Mouse (Mus musculus): ENCODE measurements around the gene Fcgr3. TPM values are rescaled to one million over a fixed set of nuclear protein-coding genes. Genes with fewer than 3 reads are reported as not detected.
"Not testable (repeated sequence)": the region's sequence is repeated elsewhere in the genome, so short reads cannot be mapped to it uniquely, and the experiment has no call there.

Gene Fcgr3
- polyA plus RNA-seq, 1 experiment from 2014 or later, result 13.9 TPM

DNA sequence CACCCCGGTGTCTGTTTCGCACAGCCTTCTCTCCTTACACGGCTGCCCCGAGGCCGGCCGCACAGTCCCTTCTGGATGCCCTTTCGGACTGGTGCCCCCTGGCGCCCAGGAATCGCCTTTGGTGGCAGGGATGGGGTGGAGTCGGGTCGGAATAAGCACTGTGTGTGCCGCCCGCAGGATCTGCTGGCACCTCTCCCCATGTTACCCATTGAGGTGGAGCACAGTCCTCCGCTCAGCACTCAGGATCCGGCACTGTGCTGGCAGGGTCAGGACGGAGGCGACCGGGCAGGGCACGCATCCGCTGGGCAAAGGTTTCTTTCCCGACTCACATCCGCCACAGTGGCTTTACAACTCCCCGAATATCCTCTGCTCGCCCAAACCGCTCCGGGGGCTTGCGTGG is 13.2 kb upstream of the Fcgr3 start:
- not testable (repeated sequence) for H3K9me3 ChIP-seq (ENCODE audit: control insufficient read depth); H3K4me1 ChIP-seq (replicated peaks; ENCODE audit: control insufficient read depth, insufficient read depth, low read length); H3K27ac ChIP-seq (ENCODE audit: low read depth, low read length); H3K9ac ChIP-seq (ENCODE audit: low read depth, low read length); H3K4me3 ChIP-seq (ENCODE audit: low read depth, low read length); H3K36me3 ChIP-seq (ENCODE audit: control insufficient read depth, insufficient read depth)
- TF ChIP-seq CTCF (IDR thresholded peaks at IDR 0.05; ENCODE audit: low read depth), result 0 out of 2 replicates have a peak, but pooled peaks have one; percentile 6
- peak; percentile 13 for ATAC-seq
- H3K27me3 ChIP-seq (replicated peaks; ENCODE audit: control insufficient read depth, insufficient read depth, low read length), result peaks cover 13% of the 10 kb centered on the region; the same call in 1 of the 2 replicates
- WGBS, result under 1% methylated on average over 15 of the region's 27 CpGs
- H3K4me2 ChIP-seq (replicated peaks; ENCODE audit: low read depth), result peak overlapping the region; percentile 45; the same call in 1 of the 2 replicates

DNA sequence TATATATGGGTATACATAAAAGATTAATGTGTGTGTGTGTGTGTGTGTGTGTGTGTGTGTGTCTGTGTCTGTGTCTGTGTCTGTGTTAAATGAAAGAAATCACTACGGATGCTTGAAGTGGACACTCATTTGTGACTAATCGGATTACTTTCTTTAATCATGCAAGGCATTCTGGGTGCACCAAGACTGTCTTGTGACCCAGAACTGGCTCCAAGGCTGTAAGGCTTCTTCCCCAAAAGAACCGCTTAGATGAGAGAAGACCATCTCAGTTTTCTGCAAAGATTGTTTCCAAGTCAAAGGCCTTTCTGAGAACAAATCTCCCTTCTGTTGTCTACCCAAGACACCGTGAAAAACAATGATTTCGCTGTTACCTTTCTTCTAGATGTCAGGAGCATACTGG is 12.5 kb upstream of the Fcgr3 start:
- H3K27ac ChIP-seq (ENCODE audit: low read depth, low read length); H3K9me3 ChIP-seq (ENCODE audit: control insufficient read depth); H3K4me3 ChIP-seq (ENCODE audit: low read depth, low read length); H3K36me3 ChIP-seq (ENCODE audit: control insufficient read depth, insufficient read depth); H3K4me2 ChIP-seq (replicated peaks; ENCODE audit: low read depth); H3K9ac ChIP-seq (ENCODE audit: low read depth, low read length); ATAC-seq; H3K4me1 ChIP-seq (replicated peaks; ENCODE audit: control insufficient read depth, insufficient read depth, low read length): not testable (repeated sequence)
- WGBS, result 42% methylated on average over 5 of the region's 5 CpGs
- H3K27me3 ChIP-seq (replicated peaks; ENCODE audit: control insufficient read depth, insufficient read depth, low read length), result peaks cover 13% of the 10 kb centered on the region; the same call in 1 of the 2 replicates

DNA sequence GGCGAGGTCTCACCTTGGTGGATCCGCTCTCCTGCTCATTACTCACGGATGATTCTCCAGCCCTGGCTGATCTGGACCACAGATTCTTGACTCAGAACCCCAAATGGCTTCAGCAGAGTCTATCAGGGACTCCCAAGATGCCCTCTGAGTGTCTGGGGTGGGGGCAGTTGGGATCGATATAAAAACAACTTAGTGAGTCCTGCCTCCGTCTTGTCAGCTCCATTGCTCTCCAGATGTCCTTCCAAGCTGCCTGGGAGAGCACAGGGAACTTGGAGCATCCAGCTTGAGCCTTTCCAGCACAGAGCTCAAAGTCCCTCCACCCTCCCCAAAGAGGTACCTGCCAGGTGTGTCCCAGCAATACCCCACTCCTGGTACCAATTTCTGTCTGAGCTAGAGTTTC is 11.4 kb upstream of the Fcgr3 start:
- not testable (repeated sequence) for H3K4me1 ChIP-seq (replicated peaks; ENCODE audit: control insufficient read depth, insufficient read depth, low read length); H3K9ac ChIP-seq (ENCODE audit: low read depth, low read length); H3K36me3 ChIP-seq (ENCODE audit: control insufficient read depth, insufficient read depth); H3K4me2 ChIP-seq (replicated peaks; ENCODE audit: low read depth); H3K4me3 ChIP-seq (ENCODE audit: low read depth, low read length); H3K9me3 ChIP-seq (ENCODE audit: control insufficient read depth); ATAC-seq; H3K27ac ChIP-seq (ENCODE audit: low read depth, low read length)
- 74% methylated on average over 3 of the region's 5 CpGs for WGBS
- peaks cover 11% of the 10 kb centered on the region; the same call in 1 of the 2 replicates for H3K27me3 ChIP-seq (replicated peaks; ENCODE audit: control insufficient read depth, insufficient read depth, low read length)

DNA sequence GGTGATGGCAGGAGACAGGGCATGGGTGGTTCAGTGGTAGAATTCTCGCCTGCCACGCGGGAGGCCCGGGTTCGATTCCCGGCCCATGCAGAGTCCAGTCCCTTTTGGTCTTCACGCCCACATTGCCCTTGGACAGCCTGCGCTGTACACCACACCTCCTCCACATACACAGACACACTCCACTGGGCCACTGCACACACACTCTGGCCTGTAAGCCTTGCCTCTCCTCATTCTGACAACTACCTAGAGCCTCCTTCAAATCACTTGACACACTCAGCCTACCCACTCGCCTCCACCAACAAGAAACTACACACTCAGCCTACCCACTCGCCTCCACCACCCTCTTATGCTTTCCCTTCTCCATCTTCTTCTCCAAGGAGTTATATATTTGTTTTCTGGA is 9.5 kb upstream of the Fcgr3 start:
- 25% methylated on average over 4 of the region's 10 CpGs for WGBS
- not testable (repeated sequence) for H3K9me3 ChIP-seq (ENCODE audit: control insufficient read depth); H3K27ac ChIP-seq (ENCODE audit: low read depth, low read length)

DNA sequence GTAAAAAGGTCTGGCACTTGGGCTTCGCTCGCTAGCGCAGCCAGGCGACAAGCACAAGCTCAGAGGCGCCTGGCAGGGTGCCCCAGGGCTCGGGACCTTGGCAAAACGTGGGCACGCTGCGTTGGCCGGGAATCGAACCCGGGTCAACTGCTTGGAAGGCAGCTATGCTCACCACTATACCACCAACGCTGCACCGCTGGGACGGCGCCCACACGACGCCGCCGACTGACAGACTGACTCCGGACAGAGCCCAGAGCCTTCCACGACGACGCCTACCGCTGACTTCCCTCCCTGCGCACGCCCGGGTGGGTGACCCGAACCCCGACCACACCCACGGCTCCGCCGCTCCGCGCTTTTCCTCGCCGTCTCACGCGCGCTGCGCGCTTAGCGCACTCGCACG is 7.5 kb upstream of the Fcgr3 start:
- H3K27me3 ChIP-seq (replicated peaks; ENCODE audit: control insufficient read depth, insufficient read depth, low read length), result peaks cover 18% of the 10 kb centered on the region
- not testable (repeated sequence) for H3K4me3 ChIP-seq (ENCODE audit: low read depth, low read length); H3K9me3 ChIP-seq (ENCODE audit: control insufficient read depth); H3K4me2 ChIP-seq (replicated peaks; ENCODE audit: low read depth); H3K27ac ChIP-seq (ENCODE audit: low read depth, low read length); H3K9ac ChIP-seq (ENCODE audit: low read depth, low read length); H3K4me1 ChIP-seq (replicated peaks; ENCODE audit: control insufficient read depth, insufficient read depth, low read length); H3K36me3 ChIP-seq (ENCODE audit: control insufficient read depth, insufficient read depth)
- ATAC-seq, result peak; percentile 55
- no CpG with 5 or more reads among the region's 45 CpGs for WGBS

More for the DNA sequence above, 9.5 kb upstream of the Fcgr3 start:
- not testable (repeated sequence) for ATAC-seq; H3K4me2 ChIP-seq (replicated peaks; ENCODE audit: low read depth); H3K4me3 ChIP-seq (ENCODE audit: low read depth, low read length); H3K9ac ChIP-seq (ENCODE audit: low read depth, low read length); H3K36me3 ChIP-seq (ENCODE audit: control insufficient read depth, insufficient read depth); H3K4me1 ChIP-seq (replicated peaks; ENCODE audit: control insufficient read depth, insufficient read depth, low read length)
- peaks cover 16% of the 10 kb centered on the region for H3K27me3 ChIP-seq (replicated peaks; ENCODE audit: control insufficient read depth, insufficient read depth, low read length)

DNA sequence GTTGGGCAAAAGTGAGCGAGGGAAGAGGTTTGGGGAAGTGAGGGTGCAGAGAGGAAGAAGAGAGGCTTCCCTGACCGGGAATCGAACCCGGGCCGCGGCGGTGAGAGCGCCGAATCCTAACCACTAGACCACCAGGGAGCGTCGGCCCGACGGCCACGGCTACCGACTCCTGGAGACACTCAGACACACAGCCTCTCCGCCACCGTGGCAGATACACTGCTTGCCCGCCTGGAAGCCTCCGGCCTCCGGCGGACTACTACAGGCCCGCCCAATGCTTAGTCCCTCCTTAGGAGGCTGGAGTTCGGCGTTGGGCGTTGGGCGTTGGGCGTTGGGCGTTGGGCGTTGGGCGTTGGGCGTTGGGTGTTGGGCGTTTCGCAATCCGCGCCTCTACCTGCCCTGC is 7.0 kb upstream of the Fcgr3 start:
- no CpG with 5 or more reads among the region's 35 CpGs for WGBS
- not testable (repeated sequence) for H3K27ac ChIP-seq (ENCODE audit: low read depth, low read length); H3K9me3 ChIP-seq (ENCODE audit: control insufficient read depth); H3K36me3 ChIP-seq (ENCODE audit: control insufficient read depth, insufficient read depth); H3K4me2 ChIP-seq (replicated peaks; ENCODE audit: low read depth); H3K4me1 ChIP-seq (replicated peaks; ENCODE audit: control insufficient read depth, insufficient read depth, low read length); H3K9ac ChIP-seq (ENCODE audit: low read depth, low read length); H3K4me3 ChIP-seq (ENCODE audit: low read depth, low read length)
- peaks cover 18% of the 10 kb centered on the region for H3K27me3 ChIP-seq (replicated peaks; ENCODE audit: control insufficient read depth, insufficient read depth, low read length)
- peak; percentile 63 for ATAC-seq

DNA sequence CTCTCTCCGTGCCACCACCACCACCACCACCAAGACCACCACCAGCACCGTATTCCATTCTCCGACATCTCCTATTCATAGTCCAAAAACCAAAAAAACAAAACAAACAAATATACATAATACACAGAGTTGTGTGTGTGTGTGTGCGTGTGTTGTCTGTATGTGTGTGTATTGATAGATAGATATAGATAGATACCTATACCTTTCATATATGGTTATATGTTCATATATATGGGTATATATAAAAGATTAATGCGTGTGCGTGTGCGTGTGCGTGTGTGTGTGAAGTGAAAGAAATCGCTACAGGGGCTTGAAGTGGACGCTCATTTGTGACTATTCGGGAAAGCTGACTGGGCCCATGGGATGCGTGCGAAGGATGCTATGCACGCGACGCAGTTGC is 6.1 kb upstream of the Fcgr3 start:
- ATAC-seq; H3K4me2 ChIP-seq (replicated peaks; ENCODE audit: low read depth); H3K36me3 ChIP-seq (ENCODE audit: control insufficient read depth, insufficient read depth); H3K9ac ChIP-seq (ENCODE audit: low read depth, low read length); H3K9me3 ChIP-seq (ENCODE audit: control insufficient read depth); H3K4me1 ChIP-seq (replicated peaks; ENCODE audit: control insufficient read depth, insufficient read depth, low read length); H3K4me3 ChIP-seq (ENCODE audit: low read depth, low read length); H3K27ac ChIP-seq (ENCODE audit: low read depth, low read length): not testable (repeated sequence)
- WGBS, result 22% methylated on average over 11 of the region's 16 CpGs
- peaks cover 18% of the 10 kb centered on the region for H3K27me3 ChIP-seq (replicated peaks; ENCODE audit: control insufficient read depth, insufficient read depth, low read length)

DNA sequence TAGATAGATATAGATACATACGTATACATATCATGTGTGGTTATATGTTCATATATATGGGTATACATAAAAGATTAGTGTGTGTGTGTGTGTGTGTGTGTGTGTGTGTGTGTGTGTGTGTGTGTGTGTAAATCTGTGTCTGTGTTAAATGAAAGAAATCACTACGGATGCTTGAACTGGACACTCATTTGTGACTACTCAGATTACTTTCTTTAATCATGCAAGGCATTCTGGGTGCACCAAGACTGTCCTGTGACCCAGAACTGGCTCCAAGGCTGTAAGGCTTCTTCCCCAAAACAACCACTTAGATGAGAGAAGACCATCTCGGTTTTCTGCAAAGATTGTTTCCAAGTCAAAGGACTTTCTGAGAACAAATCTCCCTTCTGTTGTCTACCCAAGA is 4.8 kb upstream of the Fcgr3 start:
- whole genome bisulfite sequencing, result 61% methylated on average over 3 of the region's 3 CpGs
- not testable (repeated sequence) for H3K4me2 ChIP-seq (replicated peaks; ENCODE audit: low read depth); H3K4me1 ChIP-seq (replicated peaks; ENCODE audit: control insufficient read depth, insufficient read depth, low read length); H3K9me3 ChIP-seq (ENCODE audit: control insufficient read depth); H3K9ac ChIP-seq (ENCODE audit: low read depth, low read length); H3K4me3 ChIP-seq (ENCODE audit: low read depth, low read length); ATAC-seq; H3K27ac ChIP-seq (ENCODE audit: low read depth, low read length); H3K36me3 ChIP-seq (ENCODE audit: control insufficient read depth, insufficient read depth)
- peaks cover 22% of the 10 kb centered on the region for H3K27me3 ChIP-seq (replicated peaks; ENCODE audit: control insufficient read depth, insufficient read depth, low read length)

DNA sequence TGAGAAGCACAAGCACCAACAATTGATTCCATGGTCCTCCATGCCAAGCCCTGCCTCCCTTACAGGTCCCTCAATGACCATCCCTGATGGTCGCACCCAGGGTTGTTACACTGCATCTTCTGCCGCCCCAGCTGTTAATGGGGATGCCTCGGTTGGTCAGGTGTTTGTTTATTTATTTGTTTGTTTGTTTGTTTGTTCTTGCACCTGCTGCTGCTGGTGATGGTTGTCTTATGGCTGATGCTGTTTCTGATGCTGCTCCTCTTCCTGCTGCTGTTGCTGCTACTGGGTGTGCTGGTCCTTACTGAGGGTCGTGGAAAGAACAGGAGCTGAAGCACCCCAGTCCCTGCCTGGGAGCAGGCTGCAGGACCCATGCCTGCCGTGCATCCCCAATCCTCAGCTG is 3.2 kb upstream of the Fcgr3 start:
- not testable (repeated sequence) for H3K4me3 ChIP-seq (ENCODE audit: low read depth, low read length); H3K36me3 ChIP-seq (ENCODE audit: control insufficient read depth, insufficient read depth); H3K4me2 ChIP-seq (replicated peaks; ENCODE audit: low read depth); H3K27ac ChIP-seq (ENCODE audit: low read depth, low read length); ATAC-seq; H3K4me1 ChIP-seq (replicated peaks; ENCODE audit: control insufficient read depth, insufficient read depth, low read length); H3K9ac ChIP-seq (ENCODE audit: low read depth, low read length); H3K9me3 ChIP-seq (ENCODE audit: control insufficient read depth)
- peaks cover 22% of the 10 kb centered on the region for H3K27me3 ChIP-seq (replicated peaks; ENCODE audit: control insufficient read depth, insufficient read depth, low read length)
- WGBS, result 48% methylated on average over 5 of the region's 5 CpGs

DNA sequence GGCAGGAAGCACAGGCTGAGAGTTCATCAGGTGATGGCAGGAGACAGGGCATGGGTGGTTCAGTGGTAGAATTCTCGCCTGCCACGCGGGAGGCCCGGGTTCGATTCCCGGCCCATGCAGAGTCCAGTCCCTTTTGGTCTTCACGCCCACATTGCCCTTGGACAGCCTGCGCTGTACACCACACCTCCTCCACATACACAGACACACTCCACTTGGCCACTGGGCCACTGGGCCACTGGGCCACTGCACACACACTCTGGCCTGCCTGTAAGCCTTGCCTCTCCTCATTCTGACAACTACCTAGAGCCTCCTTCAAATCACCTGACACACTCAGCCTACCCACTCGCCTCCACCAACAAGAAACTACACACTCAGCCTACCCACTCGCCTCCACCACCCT is 1.8 kb upstream of the Fcgr3 start:
- H3K27ac ChIP-seq (ENCODE audit: low read depth, low read length); H3K4me3 ChIP-seq (ENCODE audit: low read depth, low read length); H3K9me3 ChIP-seq (ENCODE audit: control insufficient read depth); H3K9ac ChIP-seq (ENCODE audit: low read depth, low read length); H3K36me3 ChIP-seq (ENCODE audit: control insufficient read depth, insufficient read depth); H3K4me2 ChIP-seq (replicated peaks; ENCODE audit: low read depth); H3K4me1 ChIP-seq (replicated peaks; ENCODE audit: control insufficient read depth, insufficient read depth, low read length): not testable (repeated sequence)
- H3K27me3 ChIP-seq (replicated peaks; ENCODE audit: control insufficient read depth, insufficient read depth, low read length), result peaks cover 22% of the 10 kb centered on the region
- ATAC-seq, result peak; percentile 3; the same call in 1 of the 2 replicates
- 34% methylated on average over 2 of the region's 10 CpGs for WGBS
